Mouse (Mus musculus) Muller cell, postnatal 12 days (primary cell): ENCODE results near the gene Pfkfb3.

Experiments used
- DNase-seq: peaks from one replicate; pipeline ENCODE4 v3.0.0-alpha.2; 2015; ENCODE audit errors: inconsistent ontology term

The Pfkfb3 gene

GRCm38 (mm10) chr2:11502255-11502765, 51.6 kb downstream of the Pfkfb3 start:
- DNase-seq: no peak

GRCm38 (mm10) chr2:11501301-11502254, 52.3 kb downstream of the Pfkfb3 start:
- peak; percentile 96 for DNase-seq

- peak; percentile 63 for DNase-seq
These were observed 53.2 kb downstream of the Pfkfb3 start for GRCm38 (mm10) chr2:11500666-11501065.

GRCm38 (mm10) chr2:11496601-11497031, 57.3 kb downstream of the Pfkfb3 start:
- DNase-seq: peak; percentile 42

GRCm38 (mm10) chr2:11494841-11495255, 59.0 kb downstream of the Pfkfb3 start:
- peak; percentile 66 for DNase-seq

GRCm38 (mm10) chr2:11492855-11493254, 61.0 kb downstream of the Pfkfb3 start:
- no peak for DNase-seq

- DNase-seq: peak; percentile 44
These were observed 62.4 kb downstream of the Pfkfb3 start for GRCm38 (mm10) chr2:11491471-11491870.

- DNase-seq: no peak
These were observed 63.3 kb downstream of the Pfkfb3 start for GRCm38 (mm10) chr2:11490554-11490953.

GRCm38 (mm10) chr2:11483226-11483625, 70.7 kb downstream of the Pfkfb3 start:
- DNase-seq: no peak

GRCm38 (mm10) chr2:11482364-11482763, 71.5 kb downstream of the Pfkfb3 start:
- DNase-seq: no peak

- no peak for DNase-seq
These were observed 74.9 kb downstream of the Pfkfb3 start for GRCm38 (mm10) chr2:11478960-11479359.

- DNase-seq: no peak
These were observed 78.6 kb downstream of the Pfkfb3 start for GRCm38 (mm10) chr2:11475316-11475715.

- DNase-seq: peak; percentile 89
These were observed 89.2 kb downstream of the Pfkfb3 start for GRCm38 (mm10) chr2:11464661-11465099.

GRCm38 (mm10) chr2:11460976-11461375, 92.9 kb downstream of the Pfkfb3 start:
- DNase-seq: peak; percentile 66

GRCm38 (mm10) chr2:11458494-11458893, 95.4 kb downstream of the Pfkfb3 start:
- peak; percentile 86 for DNase-seq

- DNase-seq: no peak
These were observed 96.0 kb downstream of the Pfkfb3 start for GRCm38 (mm10) chr2:11457904-11458303.

GRCm38 (mm10) chr2:11448711-11449110, 105.2 kb downstream of the Pfkfb3 start:
- peak; percentile 31 for DNase-seq

GRCm38 (mm10) chr2:11447865-11448264, 106.0 kb downstream of the Pfkfb3 start:
- peak; percentile 26 for DNase-seq

GRCm38 (mm10) chr2:11445722-11446121, 108.2 kb downstream of the Pfkfb3 start:
- DNase-seq: no peak

- peak; percentile 30 for DNase-seq
These were observed 112.0 kb downstream of the Pfkfb3 start for GRCm38 (mm10) chr2:11441864-11442263.

GRCm38 (mm10) chr2:11438231-11438954, 115.5 kb downstream of the Pfkfb3 start:
- no peak for DNase-seq

GRCm38 (mm10) chr2:11436353-11436752, 117.5 kb downstream of the Pfkfb3 start:
- no peak for DNase-seq
